Mouse (Mus musculus): ENCODE data around the gene Fam117b. TPM values are rescaled to one million over a fixed set of nuclear protein-coding genes. Genes with fewer than 3 reads are reported as not detected.

Fam117b gene
- polyA plus RNA-seq, 1 experiment = 15.4 TPM

GRCm38 (mm10) chr1:59924411-59924810 is 11.6 kb downstream of the Fam117b start:
- no peak for TF ChIP-seq CTCF (IDR thresholded peaks at IDR 0.05; ENCODE audit: control insufficient read depth, insufficient read depth, insufficient replicate concordance, low read depth, low read length)
- Histone ChIP-seq H3K4me1 (ENCODE audit: control insufficient read depth, insufficient read depth, low read length) (no peaks in the 10 kb centered on the region), H3K27me3 (ENCODE audit: control insufficient read depth, insufficient read depth, low read length) (no peaks in the 10 kb centered on the region), H3K4me3 (ENCODE audit: control insufficient read depth, low read depth, low read length) (no peak overlapping the region), H3K27ac (ENCODE audit: control insufficient read depth, insufficient read depth, low read depth, low read length) (no peak overlapping the region), H3K36me3 (ENCODE audit: control insufficient read depth, insufficient read depth, low read length) (no peaks in the 10 kb centered on the region)

GRCm38 (mm10) chr1:59926021-59926672 is 13.3 kb downstream of the Fam117b start:
- H3K27ac ChIP-seq (ENCODE audit: control insufficient read depth, insufficient read depth, low read depth, low read length) = no peak overlapping the region
- no peak overlapping the region for H3K4me3 ChIP-seq (ENCODE audit: control insufficient read depth, low read depth, low read length)
- no peaks in the 10 kb centered on the region for H3K27me3 ChIP-seq (ENCODE audit: control insufficient read depth, insufficient read depth, low read length)
- TF ChIP-seq CTCF (IDR thresholded peaks at IDR 0.05; ENCODE audit: control insufficient read depth, insufficient read depth, insufficient replicate concordance, low read depth, low read length) = no peak
- TF ChIP-seq POLR2A (IDR thresholded peaks at IDR 0.05; ENCODE audit: control insufficient read depth, low read depth, low read length) = no peak
- no peaks in the 10 kb centered on the region for H3K36me3 ChIP-seq (ENCODE audit: control insufficient read depth, insufficient read depth, low read length)
- H3K4me1 ChIP-seq (ENCODE audit: control insufficient read depth, insufficient read depth, low read length) = no peaks in the 10 kb centered on the region

GRCm38 (mm10) chr1:59927131-59927680 is 14.4 kb downstream of the Fam117b start:
- H3K27ac ChIP-seq (ENCODE audit: control insufficient read depth, insufficient read depth, low read depth, low read length) = no peak overlapping the region
- TF ChIP-seq CTCF (IDR thresholded peaks at IDR 0.05; ENCODE audit: control insufficient read depth, insufficient read depth, insufficient replicate concordance, low read depth, low read length) (no peak), POLR2A (IDR thresholded peaks at IDR 0.05; ENCODE audit: control insufficient read depth, low read depth, low read length) (no peak)
- H3K4me3 ChIP-seq (ENCODE audit: control insufficient read depth, low read depth, low read length) = no peak overlapping the region

GRCm38 (mm10) chr1:59930926-59931325 is 18.1 kb downstream of the Fam117b start:
- TF ChIP-seq POLR2A (IDR thresholded peaks at IDR 0.05; ENCODE audit: control insufficient read depth, low read depth, low read length) = no peak
- no peak for TF ChIP-seq CTCF (IDR thresholded peaks at IDR 0.05; ENCODE audit: control insufficient read depth, insufficient read depth, insufficient replicate concordance, low read depth, low read length)

More at GRCm38 (mm10) chr1:59927131-59927680, 14.4 kb downstream of the Fam117b start:
- Histone ChIP-seq H3K27me3 (ENCODE audit: control insufficient read depth, insufficient read depth, low read length) (no peaks in the 10 kb centered on the region), H3K4me1 (ENCODE audit: control insufficient read depth, insufficient read depth, low read length) (no peaks in the 10 kb centered on the region), H3K36me3 (ENCODE audit: control insufficient read depth, insufficient read depth, low read length) (no peaks in the 10 kb centered on the region)

GRCm38 (mm10) chr1:59932991-59933390 is 20.2 kb downstream of the Fam117b start:
- H3K27me3 ChIP-seq (ENCODE audit: control insufficient read depth, insufficient read depth, low read length) = no peaks in the 10 kb centered on the region
- H3K36me3 ChIP-seq (ENCODE audit: control insufficient read depth, insufficient read depth, low read length) = no peaks in the 10 kb centered on the region
- no peak overlapping the region for H3K27ac ChIP-seq (ENCODE audit: control insufficient read depth, insufficient read depth, low read depth, low read length)
- H3K4me3 ChIP-seq (ENCODE audit: control insufficient read depth, low read depth, low read length) = no peak overlapping the region
- H3K4me1 ChIP-seq (ENCODE audit: control insufficient read depth, insufficient read depth, low read length) = no peaks in the 10 kb centered on the region
- TF ChIP-seq CTCF (IDR thresholded peaks at IDR 0.05; ENCODE audit: control insufficient read depth, insufficient read depth, insufficient replicate concordance, low read depth, low read length) (no peak), POLR2A (IDR thresholded peaks at IDR 0.05; ENCODE audit: control insufficient read depth, low read depth, low read length) (no peak)

More at GRCm38 (mm10) chr1:59930926-59931325, 18.1 kb downstream of the Fam117b start:
- H3K4me3 ChIP-seq (ENCODE audit: control insufficient read depth, low read depth, low read length) = no peak overlapping the region
- no peaks in the 10 kb centered on the region for H3K27me3 ChIP-seq (ENCODE audit: control insufficient read depth, insufficient read depth, low read length)
- no peaks in the 10 kb centered on the region for H3K4me1 ChIP-seq (ENCODE audit: control insufficient read depth, insufficient read depth, low read length)
- H3K27ac ChIP-seq (ENCODE audit: control insufficient read depth, insufficient read depth, low read depth, low read length) = no peak overlapping the region
- no peaks in the 10 kb centered on the region for H3K36me3 ChIP-seq (ENCODE audit: control insufficient read depth, insufficient read depth, low read length)

GRCm38 (mm10) chr1:59941063-59941462 is 28.3 kb downstream of the Fam117b start:
- no peaks in the 10 kb centered on the region for H3K4me1 ChIP-seq (ENCODE audit: control insufficient read depth, insufficient read depth, low read length)
- H3K36me3 ChIP-seq (ENCODE audit: control insufficient read depth, insufficient read depth, low read length) = no peaks in the 10 kb centered on the region
- no peak overlapping the region for H3K27ac ChIP-seq (ENCODE audit: control insufficient read depth, insufficient read depth, low read depth, low read length)
- no peaks in the 10 kb centered on the region for H3K27me3 ChIP-seq (ENCODE audit: control insufficient read depth, insufficient read depth, low read length)
- TF ChIP-seq CTCF (IDR thresholded peaks at IDR 0.05; ENCODE audit: control insufficient read depth, insufficient read depth, insufficient replicate concordance, low read depth, low read length) = no peak
- no peak for TF ChIP-seq POLR2A (IDR thresholded peaks at IDR 0.05; ENCODE audit: control insufficient read depth, low read depth, low read length)
- no peak overlapping the region for H3K4me3 ChIP-seq (ENCODE audit: control insufficient read depth, low read depth, low read length)

- H3K27ac ChIP-seq (ENCODE audit: control insufficient read depth, insufficient read depth, low read depth, low read length) = no peak overlapping the region
- TF ChIP-seq POLR2A (IDR thresholded peaks at IDR 0.05; ENCODE audit: control insufficient read depth, low read depth, low read length) = no peak
- no peaks in the 10 kb centered on the region for H3K36me3 ChIP-seq (ENCODE audit: control insufficient read depth, insufficient read depth, low read length)
- no peaks in the 10 kb centered on the region for H3K4me1 ChIP-seq (ENCODE audit: control insufficient read depth, insufficient read depth, low read length)
- H3K4me3 ChIP-seq (ENCODE audit: control insufficient read depth, low read depth, low read length) = no peak overlapping the region
- H3K27me3 ChIP-seq (ENCODE audit: control insufficient read depth, insufficient read depth, low read length) = no peaks in the 10 kb centered on the region
These were observed 29.4 kb downstream of the Fam117b start for GRCm38 (mm10) chr1:59942057-59942790.

All from testis, adult 2 months (tissue).